Mouse (Mus musculus) liver, embryonic 12.5 days (tissue): ENCODE results near the gene Th. TPM values are rescaled to one million over a fixed set of nuclear protein-coding genes. Genes with fewer than 3 reads are reported as not detected.

ENCODE experiments used
- ATAC-seq: fragments of 200-750 bp; cut with Nextera tagmentation; 2 replicates; pipeline ENCODE4 v1.8.0; 2017; ENCODE audit warnings: moderate number of reproducible peaks, mild to moderate bottlenecking, moderate library complexity
- H3K27ac ChIP-seq: fragments of 300-500 bp; sonication (generic); 2 replicates; pipeline ENCODE4 v1.5.1; 2016; ENCODE audit warnings: mild to moderate bottlenecking
- H3K27me3 ChIP-seq: fragments of 300-500 bp; sonication (generic); replicated peaks from 2 replicates; pipeline ENCODE4 v1.6.1; 2016; ENCODE audit warnings: mild to moderate bottlenecking, moderate library complexity
- H3K36me3 ChIP-seq: fragments of 300-500 bp; sonication (generic); 2 replicates; pipeline ENCODE4 v1.6.1; 2016; ENCODE audit warnings: mild to moderate bottlenecking, moderate library complexity
- H3K4me1 ChIP-seq: fragments of 300-500 bp; sonication (generic); 2 replicates; pipeline ENCODE4 v1.6.1; 2016
- H3K4me2 ChIP-seq: fragments of 300-500 bp; sonication (generic); 2 replicates; pipeline ENCODE4 v1.6.1; 2016; ENCODE audit warnings: mild to moderate bottlenecking, moderate library complexity
- H3K4me3 ChIP-seq: fragments of 300-500 bp; sonication (generic); 2 replicates; pipeline ENCODE4 v1.5.1; 2016; ENCODE audit warnings: mild to moderate bottlenecking, moderate library complexity
- H3K9ac ChIP-seq: fragments of 300-500 bp; sonication (generic); 2 replicates; pipeline ENCODE4 v1.6.1; 2016; ENCODE audit warnings: mild to moderate bottlenecking, moderate library complexity
- H3K9me3 ChIP-seq: fragments of 300-500 bp; sonication (generic); replicated peaks from 2 replicates; pipeline ENCODE4 v1.6.1; 2016; ENCODE audit warnings: mild to moderate bottlenecking, moderate library complexity
- WGBS: fragments of 180-500 bp; shearing (Covaris S2); methylation state at CpG from one replicate; pipeline ENCODE4 v1.1.7; 2016; ENCODE audit not compliant: insufficient replicate concordance; 5-methylcytosine and 5-hydroxymethylcytosine counted together
- polyA plus RNA-seq: library from polyadenylated mRNA; unstranded; fragments of >200 nt; fragmentation: Nextera tagmentation; extraction: Ambion mirVana; gene quantifications from 2 replicates; pipeline ENCODE4 v1.2.1, GENCODE M21; 2016

Th gene
- polyA plus RNA-seq, 1 experiment from 2014 or later, result 0.35 TPM

DNA sequence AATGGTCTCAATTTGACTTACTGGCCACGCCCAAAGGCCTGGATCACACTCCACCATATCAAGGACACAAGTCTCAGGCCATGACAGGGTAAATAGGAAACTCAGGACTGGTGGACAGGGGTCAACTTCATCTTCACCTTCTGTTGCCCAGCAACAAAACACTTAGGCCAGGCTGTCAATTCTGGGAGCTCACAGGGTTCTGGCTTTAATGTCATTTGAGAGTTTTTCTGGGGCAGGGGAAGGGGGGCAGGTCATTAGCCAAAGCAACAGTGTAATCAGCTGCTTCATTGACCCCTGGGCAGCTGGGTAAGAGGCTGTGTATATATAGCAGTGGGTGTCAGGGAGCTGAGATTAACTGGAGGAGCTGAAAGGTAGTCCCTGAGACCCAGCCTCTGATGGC lies 33.5 kb downstream of the Th start:
- ATAC-seq, result no peak
- no peaks in the 10 kb centered on the region for H3K9me3 ChIP-seq
- no peak overlapping the region for H3K4me3 ChIP-seq
- no peaks in the 10 kb centered on the region; the same call in 1 of the 2 replicates for H3K4me1 ChIP-seq
- H3K27ac ChIP-seq, result no peak overlapping the region
- WGBS, result 46% methylated on average over 1 of the region's 1 CpGs
- H3K27me3 ChIP-seq, result peaks cover 71% of the 10 kb centered on the region
- H3K4me2 ChIP-seq, result no peak overlapping the region
- no peaks in the 10 kb centered on the region for H3K36me3 ChIP-seq
- H3K9ac ChIP-seq, result no peak overlapping the region

DNA sequence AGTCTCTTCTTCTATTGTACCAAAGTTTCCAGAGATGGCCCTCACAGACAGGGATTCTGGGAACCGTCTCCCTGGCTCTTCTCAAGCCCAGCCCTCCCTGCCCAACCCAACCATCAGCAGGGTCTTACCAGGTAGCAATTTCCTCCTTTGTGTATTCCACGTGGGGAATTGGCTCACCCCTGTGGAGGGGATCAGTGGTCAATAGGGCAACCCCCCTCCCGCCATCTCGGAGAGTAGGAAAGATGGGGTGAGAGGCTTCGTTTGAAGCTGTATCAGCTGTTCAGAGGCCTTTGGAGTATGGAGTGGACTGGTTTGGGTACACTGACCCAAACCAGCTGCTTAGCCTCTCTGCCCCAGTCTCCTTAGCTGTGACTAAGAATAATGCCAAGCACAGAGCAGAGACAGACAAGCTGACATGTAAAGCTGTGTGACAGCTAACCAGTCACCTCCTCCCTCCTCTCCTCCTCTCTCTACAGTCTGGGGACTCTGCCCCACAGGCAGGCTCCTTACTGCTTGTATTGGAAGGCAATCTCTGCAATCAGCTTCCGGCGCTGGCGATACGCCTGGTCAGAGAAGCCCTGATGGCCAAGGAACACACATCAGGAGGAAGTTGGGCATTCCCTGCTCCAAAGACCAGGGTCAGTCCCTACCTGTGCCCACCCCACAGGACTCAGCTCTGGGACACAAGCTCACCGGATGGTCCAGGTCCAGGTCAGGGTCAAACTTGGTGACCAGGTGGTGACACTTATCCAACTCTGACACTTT lies 34.8 kb downstream of the Th start:
- no peaks in the 10 kb centered on the region for H3K9me3 ChIP-seq
- WGBS, result 60% methylated on average over 10 of the region's 10 CpGs
- H3K27me3 ChIP-seq, result peaks cover 61% of the 10 kb centered on the region

DNA sequence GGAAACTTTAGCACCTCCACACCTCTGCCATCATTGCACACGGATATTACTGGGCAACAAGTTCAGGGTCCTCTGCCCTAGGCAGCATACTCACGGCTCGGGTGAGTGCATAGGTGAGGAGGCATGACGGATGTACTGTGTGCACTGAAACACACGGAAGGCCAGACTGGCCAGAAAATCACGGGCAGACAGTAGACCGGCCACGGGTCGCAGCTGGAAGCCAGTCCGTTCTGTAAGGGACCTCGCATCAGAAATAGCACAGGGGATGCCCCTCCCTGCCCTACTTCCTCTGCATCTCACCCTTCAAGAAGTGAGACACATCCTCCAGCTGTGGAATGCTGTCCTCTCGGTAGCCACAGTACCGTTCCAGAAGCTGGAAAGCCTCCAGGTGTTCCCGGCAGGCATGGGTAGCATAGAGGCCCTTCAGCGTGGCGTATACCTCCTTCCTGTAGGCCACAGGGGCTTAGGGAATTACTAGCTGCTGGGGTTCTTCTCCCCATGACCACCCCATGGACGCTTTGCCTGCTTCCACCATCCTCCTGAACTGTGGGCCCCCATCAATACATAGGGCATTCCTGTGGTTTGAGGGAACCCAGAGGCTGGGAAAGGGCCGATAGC lies 35.6 kb downstream of the Th start:
- Histone ChIP-seq H3K27ac (no peak overlapping the region), H3K9ac (no peak overlapping the region), H3K27me3 (peaks cover 53% of the 10 kb centered on the region), H3K9me3 (no peaks in the 10 kb centered on the region), H3K4me3 (no peak overlapping the region), H3K4me2 (no peak overlapping the region), H3K36me3 (no peaks in the 10 kb centered on the region), H3K4me1 (no peaks in the 10 kb centered on the region; the same call in 1 of the 2 replicates)
- ATAC-seq, result no peak
- 63% methylated on average over 18 of the region's 18 CpGs for WGBS

More for the DNA sequence above, 34.8 kb downstream of the Th start:
- Histone ChIP-seq H3K4me1 (no peaks in the 10 kb centered on the region; the same call in 1 of the 2 replicates), H3K4me2 (no peak overlapping the region), H3K27ac (no peak overlapping the region), H3K4me3 (no peak overlapping the region), H3K36me3 (no peaks in the 10 kb centered on the region), H3K9ac (no peak overlapping the region)
- ATAC-seq, result no peak

DNA sequence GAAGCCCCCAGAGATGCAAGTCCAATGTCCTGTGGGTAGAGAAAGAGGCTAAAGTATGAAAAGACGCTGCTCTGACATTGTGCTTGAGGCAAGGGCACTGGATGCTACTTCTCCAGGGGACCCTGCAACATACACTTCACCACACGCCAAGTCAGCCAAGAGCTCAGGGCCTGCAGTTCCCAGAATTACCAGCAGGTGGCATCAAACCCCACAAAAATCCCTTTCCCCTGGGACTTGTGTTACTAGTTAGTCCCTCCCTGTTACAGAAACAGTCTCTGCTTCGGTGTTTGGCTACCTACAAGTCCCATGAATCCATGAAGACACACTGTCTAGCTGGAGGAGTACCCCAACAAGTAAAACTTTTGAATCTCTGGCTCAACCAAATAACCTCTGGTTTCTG lies 36.3 kb downstream of the Th start:
- H3K27me3 ChIP-seq, result peaks cover 47% of the 10 kb centered on the region

DNA sequence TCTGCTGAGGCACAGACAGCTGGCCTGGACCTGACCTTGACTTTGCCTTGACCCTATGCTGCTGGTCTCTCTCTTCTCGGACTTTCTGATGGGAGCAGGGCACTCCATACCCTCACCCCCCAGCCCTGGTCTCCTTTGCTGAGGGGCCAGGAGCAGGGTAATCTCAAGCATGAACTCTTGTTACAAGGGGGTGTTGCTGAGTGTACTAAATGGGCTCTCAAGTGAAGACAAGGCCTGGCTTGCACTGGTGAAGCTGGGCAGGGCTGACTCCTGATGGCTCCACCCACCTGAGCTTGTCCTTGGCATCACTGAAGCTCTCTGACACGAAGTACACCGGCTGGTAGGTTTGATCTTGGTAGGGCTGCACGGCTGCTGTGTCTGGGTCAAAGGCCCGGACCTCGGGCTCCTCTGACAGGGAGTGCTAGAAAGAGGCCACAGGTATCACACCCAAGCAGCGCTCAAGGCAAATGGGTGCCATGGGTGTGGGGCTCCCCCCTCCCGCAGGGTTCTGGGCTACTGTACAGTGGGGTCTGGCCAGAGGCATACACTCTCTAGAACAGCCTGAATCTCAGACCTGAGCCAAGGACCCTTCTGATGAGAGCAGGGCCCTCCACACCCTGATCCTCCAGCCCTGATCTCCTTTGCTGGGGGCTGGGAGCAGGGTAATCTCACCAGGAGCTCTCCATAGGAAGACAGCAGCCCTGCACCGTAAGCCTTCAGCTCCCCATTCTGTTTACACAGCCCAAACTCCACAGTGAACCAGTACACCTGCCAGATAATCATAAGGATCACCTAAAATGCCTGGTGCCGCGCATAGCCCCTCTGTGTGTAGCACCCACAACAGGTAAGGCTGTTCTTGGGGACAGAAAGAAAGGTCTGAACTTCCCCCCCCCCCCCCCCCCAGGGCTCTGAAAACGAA lies 36.9 kb downstream of the Th start:
- ATAC-seq, result no peak; the same call in 1 of the 2 replicates
- H3K27ac ChIP-seq, result no peak overlapping the region
- H3K27me3 ChIP-seq, result peaks cover 41% of the 10 kb centered on the region
- no peak overlapping the region for H3K4me2 ChIP-seq
- H3K36me3 ChIP-seq, result no peaks in the 10 kb centered on the region
- H3K9me3 ChIP-seq, result no peaks in the 10 kb centered on the region
- no peak overlapping the region for H3K4me3 ChIP-seq
- no peaks in the 10 kb centered on the region; the same call in 1 of the 2 replicates for H3K4me1 ChIP-seq
- whole genome bisulfite sequencing, result 52% methylated on average over 12 of the region's 12 CpGs
- no peak overlapping the region for H3K9ac ChIP-seq

More for the DNA sequence above, 36.3 kb downstream of the Th start:
- Histone ChIP-seq H3K4me1 (no peaks in the 10 kb centered on the region; the same call in 1 of the 2 replicates), H3K27ac (no peak overlapping the region), H3K9me3 (no peaks in the 10 kb centered on the region), H3K4me2 (no peak overlapping the region), H3K9ac (no peak overlapping the region), H3K4me3 (no peak overlapping the region), H3K36me3 (no peaks in the 10 kb centered on the region)
- 8% methylated on average over 3 of the region's 3 CpGs for WGBS
- ATAC-seq, result no peak

DNA sequence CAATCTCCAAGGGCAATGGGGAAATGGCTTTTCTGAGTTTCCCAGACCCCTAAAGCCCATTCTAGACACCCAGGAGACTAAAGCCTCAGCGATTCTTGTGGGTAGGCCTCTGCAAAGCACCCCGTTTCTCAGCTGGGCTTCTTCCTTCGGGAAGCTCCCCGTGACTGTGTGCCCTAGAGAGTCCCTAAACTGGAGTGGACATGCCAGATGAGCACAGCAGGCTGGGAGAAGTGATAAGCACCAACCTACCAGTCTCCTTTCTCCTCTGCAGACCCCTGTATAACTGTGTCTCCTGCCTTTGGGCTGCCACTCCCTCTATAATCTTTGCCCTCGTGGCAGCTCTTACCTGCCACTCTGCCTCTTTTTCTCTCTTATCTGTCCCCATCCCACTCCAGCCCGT lies 37.6 kb downstream of the Th start:
- ATAC-seq, result peak; percentile 33; the same call in 1 of the 2 replicates
- no peaks in the 10 kb centered on the region for H3K36me3 ChIP-seq
- H3K4me2 ChIP-seq, result no peak overlapping the region
- no peak overlapping the region for H3K9ac ChIP-seq
- H3K4me1 ChIP-seq, result no peaks in the 10 kb centered on the region; the same call in 1 of the 2 replicates
- no peaks in the 10 kb centered on the region for H3K9me3 ChIP-seq
- no peak overlapping the region for H3K4me3 ChIP-seq
- 55% methylated on average over 6 of the region's 6 CpGs for WGBS
- H3K27me3 ChIP-seq, result peaks cover 34% of the 10 kb centered on the region
- no peak overlapping the region for H3K27ac ChIP-seq

DNA sequence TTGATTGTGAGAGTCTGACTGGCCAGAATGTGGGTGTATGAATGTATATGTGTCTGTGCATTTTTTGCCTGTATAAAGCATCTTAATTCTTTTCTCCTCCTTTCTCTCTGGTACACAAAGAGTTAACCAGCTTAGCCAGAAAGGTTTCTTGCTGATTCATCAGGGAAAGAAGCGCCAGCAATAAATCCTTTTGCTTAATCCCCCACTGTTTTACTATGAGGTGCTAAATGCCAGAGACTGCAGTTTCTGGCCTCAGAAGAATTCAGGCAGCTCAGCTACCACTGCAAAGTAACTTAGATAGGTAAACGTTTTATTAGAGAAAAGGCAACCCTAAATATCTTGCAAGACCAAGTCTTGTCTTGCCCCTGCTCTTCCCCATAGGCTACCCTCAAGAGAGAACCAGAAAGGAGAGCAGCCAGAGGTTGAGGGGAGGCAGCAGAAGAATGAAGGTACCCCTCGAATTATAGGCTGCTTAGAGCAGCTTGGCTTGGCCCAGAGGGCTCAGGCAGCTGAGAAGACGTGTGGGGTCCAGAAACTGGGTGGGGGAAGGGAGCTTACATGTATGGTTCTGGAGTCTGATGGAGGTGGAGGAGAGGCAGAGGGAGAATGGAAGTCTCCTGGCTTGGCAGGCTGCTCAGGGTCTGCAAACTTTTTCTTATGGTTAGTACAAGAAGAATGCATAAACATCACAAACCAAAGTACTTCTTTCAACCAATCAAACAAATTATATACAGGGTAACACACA lies 61.3 kb downstream of the Th start:
- Histone ChIP-seq H3K36me3 (no peaks in the 10 kb centered on the region), H3K4me3 (no peak overlapping the region), H3K27me3 (no peaks in the 10 kb centered on the region), H3K9me3 (no peaks in the 10 kb centered on the region), H3K4me1 (no peaks in the 10 kb centered on the region), H3K27ac (no peak overlapping the region), H3K9ac (no peak overlapping the region), H3K4me2 (no peak overlapping the region)
- ATAC-seq, result no peak
- WGBS, result 6% methylated on average over 4 of the region's 4 CpGs

DNA sequence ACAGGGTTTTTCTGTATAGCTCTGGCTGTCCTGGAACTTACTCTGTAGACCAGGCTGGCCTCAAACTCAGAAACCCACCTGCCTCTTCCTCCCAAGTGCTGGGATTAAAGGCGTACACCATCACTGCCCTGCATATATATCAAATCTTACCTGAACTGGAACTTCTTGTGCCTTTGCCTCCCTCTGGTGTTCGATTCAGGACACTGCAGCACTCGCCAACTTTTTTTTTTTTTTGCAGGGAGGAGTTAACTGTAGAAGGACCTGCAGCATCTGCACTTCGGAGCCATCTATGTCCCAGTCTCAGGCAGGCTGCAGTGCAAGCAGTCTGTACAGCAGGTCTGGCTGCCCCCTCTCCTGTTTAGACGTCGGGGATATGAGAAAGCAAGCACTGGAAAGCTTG lies 80.2 kb downstream of the Th start:
- H3K9ac ChIP-seq, result no peak overlapping the region
- H3K4me2 ChIP-seq, result no peak overlapping the region
- 13% methylated on average over 6 of the region's 6 CpGs for WGBS
- no peaks in the 10 kb centered on the region for H3K36me3 ChIP-seq
- H3K4me3 ChIP-seq, result no peak overlapping the region
- H3K27me3 ChIP-seq, result no peaks in the 10 kb centered on the region
- H3K27ac ChIP-seq, result no peak overlapping the region
- ATAC-seq, result no peak
- no peaks in the 10 kb centered on the region for H3K9me3 ChIP-seq
- H3K4me1 ChIP-seq, result no peaks in the 10 kb centered on the region

Other genes with a start within 250 kb of the Th start
- not detected in 2 replicates for gene Ins2, start 187.7 kb downstream of the Th start, polyA plus RNA-seq
- 1.3 TPM in 2 replicates for gene Ascl2, start 38.1 kb upstream of the Th start, polyA plus RNA-seq
- 105 and 106 TPM in 2 replicates for gene Tspan32, start 73.9 kb upstream of the Th start, polyA plus RNA-seq
- 154 TPM in 2 replicates for gene Cd81, start 121.6 kb upstream of the Th start, polyA plus RNA-seq
- 50.2 and 50.5 TPM in 2 replicates for gene Tssc4, start 138.1 kb upstream of the Th start, polyA plus RNA-seq
- gene Trpm5, start 163.5 kb upstream of the Th start, polyA plus RNA-seq, result 1.3 and 1.6 TPM in 2 replicates
- 0.21 and 0.61 TPM in 2 replicates for gene Kcnq1, start 175.2 kb upstream of the Th start, polyA plus RNA-seq